Mouse (Mus musculus): ENCODE results near the gene Grm1. TPM values are rescaled to one million over a fixed set of nuclear protein-coding genes. Genes with fewer than 3 reads are reported as not detected.

The Grm1 gene
- polyA plus RNA-seq, 1 experiment, result not detected

DNA sequence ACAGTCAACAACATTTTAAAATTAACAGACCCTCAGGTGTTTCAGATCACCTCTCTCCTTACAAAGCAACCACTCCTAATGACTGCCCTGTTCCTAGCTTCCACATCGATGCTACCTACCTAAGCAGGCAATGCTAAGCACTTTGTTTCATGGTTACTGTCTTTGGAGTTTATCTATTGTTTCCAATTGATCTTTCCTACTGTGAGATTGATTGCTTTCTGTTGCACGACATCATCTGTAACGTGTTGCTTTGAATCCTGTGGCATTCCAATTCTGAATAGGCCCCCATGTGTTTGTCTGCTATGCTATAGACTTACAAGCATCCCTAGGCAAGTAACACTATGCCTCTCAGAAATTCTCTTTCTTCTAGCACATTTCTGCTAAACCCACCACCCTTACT, 90.4 kb downstream of the Grm1 start:
- TF ChIP-seq FLI1 (IDR thresholded peaks at IDR 0.05; ENCODE audit: low read length) (no peak), GATA1 (IDR thresholded peaks at IDR 0.05; ENCODE audit: borderline replicate concordance, low read length) (no peak)
- no peaks in the 10 kb centered on the region for H3K4me1 ChIP-seq

DNA sequence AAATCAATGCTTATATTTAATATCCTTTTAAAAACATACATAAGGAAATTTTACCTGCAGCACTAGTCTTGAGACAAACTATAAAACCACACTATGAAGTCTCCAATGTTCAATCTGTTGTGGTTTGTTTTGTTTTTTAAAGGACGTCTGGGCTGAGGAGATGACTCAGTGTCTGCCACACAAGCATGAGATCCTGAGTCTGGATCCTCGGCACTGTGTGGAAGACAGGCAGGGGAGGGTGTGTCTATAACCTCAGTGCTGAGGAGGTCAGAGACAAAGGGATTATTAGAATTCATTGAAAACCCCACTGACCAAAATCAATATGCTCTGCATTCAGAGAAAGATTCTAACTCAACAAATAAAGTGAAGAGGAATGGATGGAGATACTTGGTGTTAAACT, 110.8 kb downstream of the Grm1 start:
- H3K4me3 ChIP-seq (replicated peaks), result no peak overlapping the region

More for the DNA sequence above, 90.4 kb downstream of the Grm1 start:
- no peak overlapping the region for H3K4me3 ChIP-seq (replicated peaks)
- no peaks in the 10 kb centered on the region for H3K36me3 ChIP-seq (replicated peaks; ENCODE audit: low read length)
- H3K9me3 ChIP-seq, result no peaks in the 10 kb centered on the region
- H3K27me3 ChIP-seq (replicated peaks), result no peaks in the 10 kb centered on the region

GRCm38 (mm10) chr10:10964490-10965150, 117.5 kb downstream of the Grm1 start:
- no peak for TF ChIP-seq GATA1 (IDR thresholded peaks at IDR 0.05; ENCODE audit: borderline replicate concordance, low read length)
- no peak for TF ChIP-seq FLI1 (IDR thresholded peaks at IDR 0.05; ENCODE audit: low read length)
- no peaks in the 10 kb centered on the region for H3K4me1 ChIP-seq
- no peak overlapping the region for H3K4me3 ChIP-seq (replicated peaks)
- no peaks in the 10 kb centered on the region for H3K27me3 ChIP-seq (replicated peaks)
- no peaks in the 10 kb centered on the region for H3K36me3 ChIP-seq (replicated peaks; ENCODE audit: low read length)
- no peaks in the 10 kb centered on the region for H3K9me3 ChIP-seq

More for the DNA sequence above, 110.8 kb downstream of the Grm1 start:
- no peaks in the 10 kb centered on the region for H3K4me1 ChIP-seq
- no peaks in the 10 kb centered on the region for H3K36me3 ChIP-seq (replicated peaks; ENCODE audit: low read length)
- no peak for TF ChIP-seq FLI1 (IDR thresholded peaks at IDR 0.05; ENCODE audit: low read length)
- no peak for TF ChIP-seq GATA1 (IDR thresholded peaks at IDR 0.05; ENCODE audit: borderline replicate concordance, low read length)
- no peaks in the 10 kb centered on the region for H3K9me3 ChIP-seq
- H3K27me3 ChIP-seq (replicated peaks), result no peaks in the 10 kb centered on the region

DNA sequence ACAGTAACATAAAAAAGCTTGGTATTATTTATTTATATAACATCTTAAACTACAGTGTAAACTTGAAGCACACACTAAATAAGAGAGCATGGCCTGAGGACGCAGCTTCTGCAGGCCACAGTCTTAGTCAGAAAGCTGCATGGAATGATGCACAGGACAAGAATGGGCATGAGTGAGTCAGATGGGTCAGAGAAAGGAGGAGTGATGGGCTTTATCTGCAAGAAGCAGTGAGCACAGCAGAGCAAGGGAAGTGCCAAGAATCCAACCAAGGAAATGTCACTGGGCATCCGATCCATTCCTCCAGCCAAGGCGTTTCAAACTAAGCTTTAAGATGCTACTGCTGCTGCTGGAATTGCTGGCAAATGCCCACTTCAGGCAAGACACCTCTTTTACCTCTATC, 131.6 kb downstream of the Grm1 start:
- no peaks in the 10 kb centered on the region for H3K9me3 ChIP-seq
- no peak for TF ChIP-seq FLI1 (IDR thresholded peaks at IDR 0.05; ENCODE audit: low read length)
- TF ChIP-seq GATA1 (IDR thresholded peaks at IDR 0.05; ENCODE audit: borderline replicate concordance, low read length), result no peak
- H3K4me1 ChIP-seq, result no peaks in the 10 kb centered on the region
- no peaks in the 10 kb centered on the region for H3K36me3 ChIP-seq (replicated peaks; ENCODE audit: low read length)
- H3K4me3 ChIP-seq (replicated peaks), result no peak overlapping the region
- no peaks in the 10 kb centered on the region for H3K27me3 ChIP-seq (replicated peaks)

DNA sequence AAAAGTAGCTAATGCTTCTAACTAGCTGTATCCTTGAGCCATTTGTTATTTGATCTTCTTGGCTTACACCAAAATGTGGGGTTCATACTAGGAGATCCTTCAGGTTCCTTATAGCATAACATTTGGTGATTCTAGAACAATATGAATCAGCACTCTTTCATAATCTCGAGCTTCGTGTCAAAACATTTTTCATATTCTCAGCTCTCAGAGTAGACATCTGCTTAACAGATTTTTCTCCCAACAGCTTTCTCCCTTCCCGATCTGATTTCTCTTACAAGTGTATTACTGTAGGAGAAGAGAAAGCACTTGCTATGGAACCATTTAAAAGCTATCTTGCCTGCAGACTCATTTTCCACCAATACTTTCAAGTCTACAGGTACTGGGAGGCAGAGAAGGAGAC, 133.0 kb downstream of the Grm1 start:
- Histone ChIP-seq H3K9me3 (no peaks in the 10 kb centered on the region), H3K27me3 (replicated peaks) (no peaks in the 10 kb centered on the region), H3K4me1 (no peaks in the 10 kb centered on the region), H3K4me3 (replicated peaks) (no peak overlapping the region), H3K36me3 (replicated peaks; ENCODE audit: low read length) (no peaks in the 10 kb centered on the region)
- TF ChIP-seq FLI1 (IDR thresholded peaks at IDR 0.05; ENCODE audit: low read length), result no peak
- no peak for TF ChIP-seq GATA1 (IDR thresholded peaks at IDR 0.05; ENCODE audit: borderline replicate concordance, low read length)

GRCm38 (mm10) chr10:10947531-10947930, 134.6 kb downstream of the Grm1 start:
- H3K4me3 ChIP-seq (replicated peaks), result no peak overlapping the region
- TF ChIP-seq GATA1 (IDR thresholded peaks at IDR 0.05; ENCODE audit: borderline replicate concordance, low read length) (no peak), FLI1 (IDR thresholded peaks at IDR 0.05; ENCODE audit: low read length) (no peak)
- no peaks in the 10 kb centered on the region for H3K27me3 ChIP-seq (replicated peaks)
- no peaks in the 10 kb centered on the region for H3K9me3 ChIP-seq
- H3K36me3 ChIP-seq (replicated peaks; ENCODE audit: low read length), result no peaks in the 10 kb centered on the region
- no peaks in the 10 kb centered on the region for H3K4me1 ChIP-seq

DNA sequence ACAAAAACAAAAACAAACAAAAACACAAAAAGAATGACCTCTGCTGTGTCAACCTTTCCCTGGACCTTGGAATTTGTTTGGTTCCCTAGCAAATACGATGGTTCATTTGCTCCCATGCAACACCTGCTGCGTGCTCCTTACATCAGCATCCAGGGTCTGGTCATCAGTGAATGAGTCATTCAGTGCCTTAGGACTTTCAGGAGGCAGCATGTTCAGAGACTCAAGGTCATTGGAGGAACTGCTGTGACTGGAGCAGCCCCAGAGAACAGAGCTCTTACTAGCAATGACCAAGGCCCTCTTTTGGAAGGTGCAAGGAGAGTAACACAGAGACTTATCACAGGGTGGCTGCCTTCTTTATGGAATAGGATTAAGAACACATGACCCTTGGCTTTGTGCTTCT, 138.2 kb downstream of the Grm1 start:
- no peak overlapping the region for H3K4me3 ChIP-seq (replicated peaks)
- H3K36me3 ChIP-seq (replicated peaks; ENCODE audit: low read length), result no peaks in the 10 kb centered on the region
- H3K4me1 ChIP-seq, result no peaks in the 10 kb centered on the region
- H3K27me3 ChIP-seq (replicated peaks), result no peaks in the 10 kb centered on the region
- TF ChIP-seq GATA1 (IDR thresholded peaks at IDR 0.05; ENCODE audit: borderline replicate concordance, low read length), result no peak
- TF ChIP-seq FLI1 (IDR thresholded peaks at IDR 0.05; ENCODE audit: low read length), result no peak
- no peaks in the 10 kb centered on the region for H3K9me3 ChIP-seq

- Histone ChIP-seq H3K4me1 (no peaks in the 10 kb centered on the region), H3K4me3 (replicated peaks) (no peak overlapping the region), H3K36me3 (replicated peaks; ENCODE audit: low read length) (no peaks in the 10 kb centered on the region), H3K27me3 (replicated peaks) (no peaks in the 10 kb centered on the region), H3K9me3 (no peaks in the 10 kb centered on the region)
- TF ChIP-seq GATA1 (IDR thresholded peaks at IDR 0.05; ENCODE audit: borderline replicate concordance, low read length) (no peak), FLI1 (IDR thresholded peaks at IDR 0.05; ENCODE audit: low read length) (no peak)
These were observed 139.9 kb downstream of the Grm1 start for GRCm38 (mm10) chr10:10942248-10942647.

- no peaks in the 10 kb centered on the region for H3K36me3 ChIP-seq (replicated peaks; ENCODE audit: low read length)
- H3K9me3 ChIP-seq, result no peaks in the 10 kb centered on the region
- no peaks in the 10 kb centered on the region for H3K27me3 ChIP-seq (replicated peaks)
- no peaks in the 10 kb centered on the region for H3K4me1 ChIP-seq
- TF ChIP-seq FLI1 (IDR thresholded peaks at IDR 0.05; ENCODE audit: low read length) (no peak), GATA1 (IDR thresholded peaks at IDR 0.05; ENCODE audit: borderline replicate concordance, low read length) (no peak)
- no peak overlapping the region for H3K4me3 ChIP-seq (replicated peaks)
These were observed 146.3 kb downstream of the Grm1 start for GRCm38 (mm10) chr10:10935806-10936205.

GRCm38 (mm10) chr10:10929672-10930071, 152.5 kb downstream of the Grm1 start:
- no peak overlapping the region for H3K4me3 ChIP-seq (replicated peaks)
- H3K27me3 ChIP-seq (replicated peaks), result no peaks in the 10 kb centered on the region
- no peak for TF ChIP-seq GATA1 (IDR thresholded peaks at IDR 0.05; ENCODE audit: borderline replicate concordance, low read length)
- TF ChIP-seq FLI1 (IDR thresholded peaks at IDR 0.05; ENCODE audit: low read length), result no peak
- H3K9me3 ChIP-seq, result no peaks in the 10 kb centered on the region
- H3K36me3 ChIP-seq (replicated peaks; ENCODE audit: low read length), result no peaks in the 10 kb centered on the region
- no peaks in the 10 kb centered on the region for H3K4me1 ChIP-seq
